Mouse (Mus musculus): ENCODE data around the gene Csf2ra. TPM values are rescaled to one million over a fixed set of nuclear protein-coding genes. Genes with fewer than 3 reads are reported as not detected.
"Not testable (repeated sequence)": the region's sequence is repeated elsewhere in the genome, so short reads cannot be mapped to it uniquely, and the experiment has no call there.

Csf2ra gene
- polyA plus RNA-seq, 1 experiment = 0.78 TPM

DNA sequence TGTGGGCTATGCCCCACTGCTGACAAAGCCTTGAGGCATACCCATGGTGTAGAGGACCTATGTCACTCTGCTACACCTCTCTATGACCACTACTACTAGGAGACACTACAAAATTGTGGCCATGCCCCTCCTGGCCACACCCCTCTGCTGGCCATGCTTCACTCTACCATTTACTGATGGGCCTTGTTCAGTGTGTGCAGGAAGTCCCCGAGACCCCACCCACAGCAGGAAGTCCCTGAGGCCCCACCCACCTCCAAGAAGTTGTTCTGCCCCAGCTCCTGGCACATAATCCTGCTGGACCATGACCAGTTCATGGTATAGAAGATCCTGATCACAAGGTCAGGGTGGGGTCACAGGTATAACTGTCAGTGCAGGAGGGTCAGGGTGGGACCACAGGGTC lies 33.0 kb upstream of the Csf2ra start:
- Histone ChIP-seq H3K4me3 (replicated peaks) (no peak overlapping the region), H3K27me3 (ENCODE audit: control insufficient read depth) (no peaks in the 10 kb centered on the region), H3K9me3 (ENCODE audit: control insufficient read depth, low read length) (no peaks in the 10 kb centered on the region), H3K36me3 (ENCODE audit: control insufficient read depth) (no peaks in the 10 kb centered on the region), H3K4me1 (ENCODE audit: control insufficient read depth) (no peaks in the 10 kb centered on the region; the same call in 1 of the 2 replicates)
- TF ChIP-seq TAL1 (IDR thresholded peaks at IDR 0.05; ENCODE audit: low read length) = no peak
- no peak for TF ChIP-seq GATA1 (IDR thresholded peaks at IDR 0.05; ENCODE audit: low read length)

- no peak for TF ChIP-seq GATA1 (IDR thresholded peaks at IDR 0.05; ENCODE audit: low read length)
- TF ChIP-seq TAL1 (IDR thresholded peaks at IDR 0.05; ENCODE audit: low read length) = no peak
- Histone ChIP-seq H3K27me3 (ENCODE audit: control insufficient read depth) (no peaks in the 10 kb centered on the region), H3K9me3 (ENCODE audit: control insufficient read depth, low read length) (no peaks in the 10 kb centered on the region), H3K4me1 (ENCODE audit: control insufficient read depth) (no peaks in the 10 kb centered on the region), H3K4me3 (replicated peaks) (no peak overlapping the region), H3K36me3 (ENCODE audit: control insufficient read depth) (no peaks in the 10 kb centered on the region)
These were observed 29.5 kb upstream of the Csf2ra start for GRCm38 (mm10) chr19:61257733-61258132.

- Histone ChIP-seq H3K27me3 (ENCODE audit: control insufficient read depth) (no peaks in the 10 kb centered on the region), H3K36me3 (ENCODE audit: control insufficient read depth) (no peaks in the 10 kb centered on the region), H3K4me1 (ENCODE audit: control insufficient read depth) (no peaks in the 10 kb centered on the region), H3K4me3 (replicated peaks) (no peak overlapping the region), H3K9me3 (ENCODE audit: control insufficient read depth, low read length) (no peaks in the 10 kb centered on the region)
- TF ChIP-seq TAL1 (IDR thresholded peaks at IDR 0.05; ENCODE audit: low read length) (no peak), GATA1 (IDR thresholded peaks at IDR 0.05; ENCODE audit: low read length) (no peak)
These were observed 28.1 kb upstream of the Csf2ra start for GRCm38 (mm10) chr19:61256166-61256887.

DNA sequence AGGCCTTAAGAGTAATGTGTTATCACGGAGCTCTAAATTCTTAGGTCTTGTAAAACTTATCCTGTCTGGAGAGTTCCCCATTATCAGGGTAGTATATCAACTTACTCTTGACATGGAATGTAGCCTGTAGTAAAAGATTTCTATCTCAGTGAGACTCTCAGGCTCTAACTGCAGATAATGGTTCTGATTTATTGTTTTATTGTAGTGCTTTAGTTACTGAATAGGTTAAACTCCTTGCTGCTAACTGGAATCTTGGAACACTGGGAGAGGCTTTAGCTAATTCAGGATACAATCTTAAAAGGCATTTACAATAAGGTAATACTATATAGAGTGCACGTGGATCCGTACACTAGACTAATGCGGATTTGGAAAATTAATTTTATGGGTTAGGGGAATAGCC lies 19.1 kb upstream of the Csf2ra start:
- not testable (repeated sequence) for H3K9me3 ChIP-seq (ENCODE audit: control insufficient read depth, low read length); H3K4me3 ChIP-seq (replicated peaks); H3K27me3 ChIP-seq (ENCODE audit: control insufficient read depth); H3K4me1 ChIP-seq (ENCODE audit: control insufficient read depth); H3K36me3 ChIP-seq (ENCODE audit: control insufficient read depth)

GRCm38 (mm10) chr19:61244721-61245436 lies 16.6 kb upstream of the Csf2ra start:
- Histone ChIP-seq H3K9me3 (ENCODE audit: control insufficient read depth, low read length) (no peaks in the 10 kb centered on the region), H3K4me3 (replicated peaks) (no peak overlapping the region), H3K4me1 (ENCODE audit: control insufficient read depth) (no peaks in the 10 kb centered on the region), H3K27me3 (ENCODE audit: control insufficient read depth) (no peaks in the 10 kb centered on the region), H3K36me3 (ENCODE audit: control insufficient read depth) (no peaks in the 10 kb centered on the region)
- TF ChIP-seq TAL1 (IDR thresholded peaks at IDR 0.05; ENCODE audit: low read length) (no peak), GATA1 (IDR thresholded peaks at IDR 0.05; ENCODE audit: low read length) (no peak)

DNA sequence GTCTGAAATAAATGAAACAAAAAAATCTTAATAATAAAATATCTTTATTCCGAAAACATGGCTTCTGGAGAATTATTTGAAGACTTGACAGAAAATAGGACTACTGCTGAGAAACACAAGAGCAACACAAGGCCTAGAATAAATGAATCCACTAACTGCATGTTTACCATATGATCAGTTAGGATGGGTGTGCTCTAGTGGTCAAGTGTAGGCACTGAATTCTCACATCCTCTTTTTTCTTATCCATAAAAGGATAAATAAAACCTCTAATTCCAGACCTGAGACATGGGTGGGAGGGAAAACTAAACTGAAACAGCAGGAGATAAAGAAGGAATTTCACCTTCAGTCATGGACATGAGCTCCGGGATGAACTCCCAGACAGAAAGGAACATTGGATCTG lies 9.7 kb upstream of the Csf2ra start:
- no peaks in the 10 kb centered on the region for H3K27me3 ChIP-seq (ENCODE audit: control insufficient read depth)
- H3K9me3 ChIP-seq (ENCODE audit: control insufficient read depth, low read length) = no peaks in the 10 kb centered on the region
- TF ChIP-seq GATA1 (IDR thresholded peaks at IDR 0.05; ENCODE audit: low read length) (no peak), TAL1 (IDR thresholded peaks at IDR 0.05; ENCODE audit: low read length) (no peak)
- H3K4me3 ChIP-seq (replicated peaks) = no peak overlapping the region
- H3K4me1 ChIP-seq (ENCODE audit: control insufficient read depth) = no peaks in the 10 kb centered on the region
- H3K36me3 ChIP-seq (ENCODE audit: control insufficient read depth) = no peaks in the 10 kb centered on the region

GRCm38 (mm10) chr19:61234532-61234931 lies 6.3 kb upstream of the Csf2ra start:
- H3K9me3 ChIP-seq (ENCODE audit: control insufficient read depth, low read length) = no peaks in the 10 kb centered on the region
- no peaks in the 10 kb centered on the region for H3K36me3 ChIP-seq (ENCODE audit: control insufficient read depth)
- no peaks in the 10 kb centered on the region for H3K27me3 ChIP-seq (ENCODE audit: control insufficient read depth)
- TF ChIP-seq GATA1 (IDR thresholded peaks at IDR 0.05; ENCODE audit: low read length) (no peak), TAL1 (IDR thresholded peaks at IDR 0.05; ENCODE audit: low read length) (no peak)
- no peak overlapping the region for H3K4me3 ChIP-seq (replicated peaks)
- no peaks in the 10 kb centered on the region for H3K4me1 ChIP-seq (ENCODE audit: control insufficient read depth)

DNA sequence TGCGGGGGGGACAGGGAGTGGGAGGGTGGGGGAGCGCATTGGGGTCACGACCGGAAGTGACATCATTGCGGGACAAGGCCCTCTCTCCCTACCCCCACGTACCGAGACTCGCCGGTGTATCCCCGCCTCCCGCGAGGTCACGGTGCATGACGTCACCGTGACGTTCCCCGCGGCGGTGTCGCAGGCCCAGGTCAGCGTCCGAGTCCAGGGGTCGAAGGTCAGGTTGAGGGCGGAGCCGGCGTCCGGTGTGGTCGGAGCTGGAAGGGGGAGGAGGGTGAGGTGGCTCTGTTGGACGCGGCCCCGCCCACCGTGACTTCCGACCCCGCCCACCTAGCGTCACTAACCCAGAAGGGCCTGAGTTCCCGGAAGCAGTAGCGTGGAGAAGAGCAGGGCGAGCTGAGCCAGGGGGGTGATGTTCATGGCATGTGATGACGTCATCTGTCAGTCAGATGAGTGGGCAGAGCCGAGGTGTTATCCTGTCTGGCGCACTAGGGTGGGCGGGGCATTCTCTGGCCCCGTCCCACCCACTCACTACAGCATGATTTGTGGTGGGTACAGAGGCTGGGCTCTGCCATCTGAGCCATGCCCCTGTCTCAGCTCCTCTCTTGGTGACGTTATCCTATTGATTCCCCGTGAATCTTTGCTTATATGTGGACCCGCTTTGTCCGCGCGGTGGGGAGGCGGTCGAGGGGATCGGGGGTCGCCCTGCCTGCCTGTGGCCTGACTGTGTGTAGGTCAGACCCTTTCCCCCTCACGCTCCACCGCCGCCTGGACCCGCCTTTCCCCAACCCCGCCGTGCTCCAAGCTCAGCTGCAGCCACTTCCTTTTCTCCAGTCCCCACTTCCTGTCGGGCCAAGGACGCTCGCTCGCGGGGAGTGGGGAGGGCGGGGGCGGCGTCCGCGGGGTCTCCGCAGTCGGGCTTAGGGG lies 1.0 kb downstream of the Csf2ra start:
- Histone ChIP-seq H3K4me3 (replicated peaks) (peak overlapping the region; percentile 71), H3K36me3 (ENCODE audit: control insufficient read depth) (no peaks in the 10 kb centered on the region), H3K9me3 (ENCODE audit: control insufficient read depth, low read length) (peaks cover 38% of the 10 kb centered on the region), H3K4me1 (ENCODE audit: control insufficient read depth) (peaks cover 31% of the 10 kb centered on the region), H3K27me3 (ENCODE audit: control insufficient read depth) (peaks cover 16% of the 10 kb centered on the region)
- TF ChIP-seq TAL1 (IDR thresholded peaks at IDR 0.05; ENCODE audit: low read length) = no peak
- no peak for TF ChIP-seq GATA1 (IDR thresholded peaks at IDR 0.05; ENCODE audit: low read length)

- TF ChIP-seq TAL1 (IDR thresholded peaks at IDR 0.05; ENCODE audit: low read length) (no peak), GATA1 (IDR thresholded peaks at IDR 0.05; ENCODE audit: low read length) (no peak)
- Histone ChIP-seq H3K4me3 (replicated peaks) (peak overlapping the region; percentile 71), H3K4me1 (ENCODE audit: control insufficient read depth) (peaks cover 31% of the 10 kb centered on the region), H3K36me3 (ENCODE audit: control insufficient read depth) (no peaks in the 10 kb centered on the region), H3K9me3 (ENCODE audit: control insufficient read depth, low read length) (peaks cover 38% of the 10 kb centered on the region), H3K27me3 (ENCODE audit: control insufficient read depth) (peaks cover 16% of the 10 kb centered on the region)
These were observed 1.8 kb downstream of the Csf2ra start for GRCm38 (mm10) chr19:61226401-61226927.
